Mouse (Mus musculus) skeletal muscle tissue, adult 2 months (tissue): Measurements from ENCODE around the gene Mrpl55.

ENCODE experiments used
- DNase-seq: peaks from one replicate; pipeline ENCODE4 v3.0.0-alpha.2; 2012; ENCODE audit warnings: low read depth, low spot score

The Mrpl55 gene

DNA sequence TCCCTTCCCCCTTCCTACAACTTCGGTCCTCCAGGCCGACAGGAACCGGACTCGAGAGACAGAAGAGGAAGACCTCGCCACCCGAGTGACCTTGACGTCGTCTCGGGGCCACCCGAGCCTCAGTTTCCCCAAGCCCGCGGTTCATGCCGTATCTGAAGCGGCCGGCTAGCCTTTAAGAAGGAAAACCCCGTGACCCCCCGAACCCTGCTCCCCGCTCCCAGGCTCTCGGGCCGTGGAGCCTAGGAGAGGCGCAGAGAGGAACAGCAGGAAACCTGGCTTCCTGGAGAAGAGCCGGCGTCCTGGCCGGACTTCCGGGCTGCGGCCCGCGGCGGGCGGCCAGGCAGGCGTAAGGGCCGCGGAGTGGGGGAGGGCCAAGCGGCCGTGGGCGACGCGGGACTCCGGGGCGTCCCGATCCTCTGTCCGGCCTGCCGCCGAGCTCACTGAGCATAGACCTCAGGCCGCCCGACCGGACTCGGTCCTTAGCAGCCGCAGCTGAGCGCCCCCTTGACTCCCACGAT is 25.4 kb downstream of the Mrpl55 start:
- DNase-seq = no peak

GRCm38 (mm10) chr11:59228122-59228953 is 26.1 kb downstream of the Mrpl55 start, which contains the start of gene Arf1:
Gene Arf1, minus strand, starts transcription at chr11:59228270.
- peak; percentile 95 for DNase-seq

- DNase-seq = no peak
Observed at GRCm38 (mm10) chr11:59230144-59230760, 28.0 kb downstream of the Mrpl55 start.

GRCm38 (mm10) chr11:59232797-59233196 is 30.5 kb downstream of the Mrpl55 start:
- DNase-seq = no peak

DNA sequence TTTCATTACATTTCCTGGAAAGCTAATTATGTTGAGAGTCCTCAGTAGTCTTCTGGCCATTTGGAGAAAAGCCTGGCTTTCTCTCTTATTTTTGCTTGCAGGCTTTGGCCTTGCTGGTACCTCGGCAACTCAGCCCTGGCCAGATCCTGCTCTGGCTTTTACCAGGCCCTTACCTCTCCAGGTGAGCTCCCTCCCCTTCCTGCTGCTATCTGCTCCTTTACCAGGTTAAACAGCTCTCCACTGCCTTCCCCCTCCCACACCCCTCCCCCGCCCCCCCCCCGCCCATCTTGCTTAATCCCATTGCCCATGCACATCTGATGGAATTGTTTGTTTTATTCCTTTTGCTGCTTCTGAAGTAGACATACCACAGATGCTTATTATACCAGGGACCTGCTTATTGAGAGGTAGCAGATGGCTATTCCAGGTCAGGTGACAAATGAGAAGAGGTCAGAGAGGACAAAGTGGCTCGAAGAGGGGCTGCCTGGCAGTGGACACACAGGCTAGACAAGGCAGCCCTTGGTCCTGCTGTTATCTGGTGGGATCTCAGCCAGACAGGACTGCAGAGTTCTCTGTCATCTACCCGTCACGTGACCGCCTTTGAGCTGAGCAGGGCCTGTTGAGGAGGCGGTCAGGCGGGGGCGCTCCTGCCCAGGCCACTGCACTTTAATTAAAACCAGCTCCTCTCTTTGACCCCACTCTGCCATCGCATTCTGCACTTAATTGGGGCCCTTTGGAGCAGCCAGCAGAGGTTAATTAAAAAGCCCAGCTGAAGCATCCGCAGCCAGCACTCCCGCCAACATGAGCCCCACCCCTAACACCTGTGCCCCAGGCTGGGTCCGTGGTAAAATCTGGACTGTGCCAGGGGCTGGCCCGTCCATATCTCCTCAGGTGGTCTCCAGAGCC is 36.5 kb downstream of the Mrpl55 start:
- DNase-seq = no peak

DNA sequence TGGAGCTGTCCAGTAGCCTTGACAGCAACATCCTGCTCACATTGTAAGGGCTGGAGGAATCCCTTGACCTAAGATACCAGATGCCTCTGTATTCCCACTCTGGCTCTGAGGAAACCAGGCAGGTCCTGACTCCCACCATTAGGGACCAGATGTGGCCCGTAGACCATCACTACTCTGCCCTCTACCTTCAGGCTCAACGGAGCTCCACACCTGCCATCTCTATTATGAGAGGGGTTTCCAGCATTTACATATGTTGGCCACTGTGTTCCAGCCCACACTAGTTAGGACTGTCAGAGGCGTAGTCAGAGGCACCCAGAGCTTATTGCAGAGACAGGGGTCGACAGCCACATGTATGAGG is 37.1 kb downstream of the Mrpl55 start:
- DNase-seq = no peak

- no peak for DNase-seq
Observed at GRCm38 (mm10) chr11:59239796-59240195, 37.5 kb downstream of the Mrpl55 start.

DNA sequence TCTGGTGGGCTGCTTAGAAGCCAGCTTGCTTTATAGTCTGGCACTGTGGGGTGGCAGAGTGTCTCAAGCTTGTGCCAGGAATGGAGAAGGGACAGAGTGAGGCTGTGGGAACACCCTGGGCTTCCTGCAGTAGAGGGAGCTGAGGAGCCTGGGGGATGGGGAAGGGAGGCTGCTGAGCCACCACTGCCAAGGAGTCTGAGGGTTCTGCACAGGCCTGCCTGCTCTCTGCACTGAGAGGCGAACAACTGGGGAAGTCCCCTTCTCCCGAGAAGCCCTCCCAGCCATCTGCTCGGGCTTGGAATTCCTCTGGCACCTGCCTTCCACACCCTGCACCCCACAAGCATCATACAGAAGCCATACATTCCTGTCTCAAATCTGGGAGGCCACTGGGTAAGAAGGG is 39.6 kb downstream of the Mrpl55 start:
- DNase-seq = no peak

DNA sequence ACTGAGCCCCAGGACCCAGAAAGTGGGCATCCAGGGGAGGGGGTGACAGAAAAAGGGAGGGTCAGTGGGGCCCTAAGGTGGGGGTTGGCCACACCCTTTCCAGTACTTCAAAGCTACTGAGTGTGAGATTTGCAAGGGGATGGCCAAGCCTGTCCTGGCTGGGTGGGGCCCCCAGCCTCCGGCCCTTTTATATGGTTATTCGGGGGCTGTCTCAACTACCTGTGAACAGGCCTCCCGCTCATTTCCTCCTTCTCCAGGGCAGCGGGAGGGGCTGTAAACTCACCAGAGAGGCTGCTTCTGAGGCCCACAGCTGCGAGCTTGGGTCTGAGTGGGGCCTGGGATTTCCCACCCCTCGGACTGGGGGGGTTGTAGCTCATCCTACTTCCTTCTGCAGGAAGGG is 41.6 kb downstream of the Mrpl55 start:
- no peak for DNase-seq

- no peak for DNase-seq
Observed at GRCm38 (mm10) chr11:59248101-59248500, 45.8 kb downstream of the Mrpl55 start.
